Mouse (Mus musculus): ENCODE results near the gene Tmem63c.

The Tmem63c gene

GRCm38 (mm10) chr12:87021040-87021439 lies at the start of gene Tmem63c:
TSS of gene Tmem63c (plus strand) at chr12:87021340.
- DNase-seq (ENCODE audit: low spot score), result no peak

- DNase-seq (ENCODE audit: low spot score), result no peak
Observed at GRCm38 (mm10) chr12:86973216-86973615, 47.9 kb upstream of the Tmem63c start.

GRCm38 (mm10) chr12:86973706-86974105 lies 47.4 kb upstream of the Tmem63c start:
- DNase-seq (ENCODE audit: low spot score), result no peak

GRCm38 (mm10) chr12:86974387-86975288 lies 46.5 kb upstream of the Tmem63c start:
- DNase-seq (ENCODE audit: low spot score), result peak; percentile 66

GRCm38 (mm10) chr12:86975761-86976160 lies 45.4 kb upstream of the Tmem63c start:
- no peak for DNase-seq (ENCODE audit: low spot score)

- no peak for DNase-seq (ENCODE audit: low spot score)
Observed at GRCm38 (mm10) chr12:86976511-86977168, 44.5 kb upstream of the Tmem63c start.

- peak; percentile 55 for DNase-seq (ENCODE audit: low spot score)
Observed at GRCm38 (mm10) chr12:86977833-86978232, 43.3 kb upstream of the Tmem63c start.

- no peak for DNase-seq (ENCODE audit: low spot score)
Observed at GRCm38 (mm10) chr12:86981180-86981579, 40.0 kb upstream of the Tmem63c start.

GRCm38 (mm10) chr12:86983470-86984193 lies 37.5 kb upstream of the Tmem63c start:
- DNase-seq (ENCODE audit: low spot score), result no peak

- DNase-seq (ENCODE audit: low spot score), result no peak
Observed at GRCm38 (mm10) chr12:86984194-86984555, 37.0 kb upstream of the Tmem63c start.

GRCm38 (mm10) chr12:86986562-86986961 lies 34.6 kb upstream of the Tmem63c start:
- DNase-seq (ENCODE audit: low spot score), result no peak

- DNase-seq (ENCODE audit: low spot score), result no peak
Observed at GRCm38 (mm10) chr12:86988227-86988626, 32.9 kb upstream of the Tmem63c start.

- no peak for DNase-seq (ENCODE audit: low spot score)
Observed at GRCm38 (mm10) chr12:86989378-86989777, 31.8 kb upstream of the Tmem63c start.

- no peak for DNase-seq (ENCODE audit: low spot score)
Observed at GRCm38 (mm10) chr12:86989890-86990754, 31.0 kb upstream of the Tmem63c start, which contains the start of gene Zdhhc22. TSS of gene Zdhhc22 (minus strand) at chr12:86990430.

- no peak for DNase-seq (ENCODE audit: low spot score)
Observed at GRCm38 (mm10) chr12:86990755-86991110, 30.4 kb upstream of the Tmem63c start.

GRCm38 (mm10) chr12:86994166-86994565 lies 27.0 kb upstream of the Tmem63c start:
- DNase-seq (ENCODE audit: low spot score), result no peak

GRCm38 (mm10) chr12:86994776-86995175 lies 26.4 kb upstream of the Tmem63c start:
- DNase-seq (ENCODE audit: low spot score), result no peak

GRCm38 (mm10) chr12:86995931-86996330 lies 25.2 kb upstream of the Tmem63c start:
- DNase-seq (ENCODE audit: low spot score), result no peak

- no peak for DNase-seq (ENCODE audit: low spot score)
Observed at GRCm38 (mm10) chr12:86998699-86999098, 22.4 kb upstream of the Tmem63c start.

GRCm38 (mm10) chr12:86999283-86999820 lies 21.8 kb upstream of the Tmem63c start:
- DNase-seq (ENCODE audit: low spot score), result no peak

- no peak for DNase-seq (ENCODE audit: low spot score)
Observed at GRCm38 (mm10) chr12:87000151-87000839, 20.8 kb upstream of the Tmem63c start.

All from left cerebral cortex, adult 11 months (tissue).